Mouse (Mus musculus) cortical plate, adult 2 months (tissue): ENCODE measurements around the gene Nrxn3.

ENCODE experiments used
- CTCF ChIP-seq: fragments of 200-500 bp; IDR thresholded peaks from 2 replicates; pipeline ENCODE4 v1.5.1; 2011; ENCODE audit warnings: mild to moderate bottlenecking, control low read depth, low read length; ENCODE audit not compliant: insufficient read depth; ENCODE audit errors: extremely low read depth
- POLR2A ChIP-seq: fragments of 200-500 bp; IDR thresholded peaks from 2 replicates; pipeline ENCODE4 v1.6.1; 2011; ENCODE audit warnings: mild to moderate bottlenecking, low read length, control low read depth; ENCODE audit not compliant: insufficient read depth; ENCODE audit errors: extremely low read depth

DNA sequence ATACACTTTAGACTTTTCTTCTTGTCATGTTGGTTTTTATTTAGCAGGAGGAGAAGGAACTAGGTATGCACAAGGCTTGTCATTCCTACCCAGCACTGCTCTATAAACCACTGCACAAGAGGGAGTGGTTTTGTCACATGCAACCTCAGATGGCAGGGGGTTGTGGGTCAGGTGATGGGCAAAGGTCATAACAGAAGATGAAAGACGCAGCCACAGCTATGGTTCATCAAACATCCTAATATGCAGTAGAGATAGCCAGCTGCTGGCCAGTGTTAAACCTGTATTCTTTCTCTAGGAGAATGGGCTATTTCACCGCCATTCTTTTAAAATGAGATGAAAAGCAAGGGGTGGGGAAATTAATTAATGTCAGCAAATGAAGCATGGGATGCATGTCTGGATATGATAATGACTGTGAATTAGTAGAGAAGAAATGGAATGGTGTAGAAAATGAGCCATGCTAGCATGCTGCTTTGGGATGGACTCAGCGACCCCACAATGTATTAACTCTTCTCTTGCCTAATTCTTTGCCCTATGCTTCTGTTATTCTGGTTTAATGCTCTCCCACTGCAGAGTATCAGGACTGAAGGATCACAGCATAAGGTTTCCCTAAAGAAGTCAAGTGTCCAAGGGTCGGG lies 313.4 kb downstream of the Nrxn3 start:
- TF ChIP-seq CTCF: no peak
- TF ChIP-seq POLR2A: no peak
